Mouse (Mus musculus) embryonic facial prominence, embryonic 11.5 days (tissue): Measurements from ENCODE around the gene Hoxa10. TPM values are rescaled to one million over a fixed set of nuclear protein-coding genes. Genes with fewer than 3 reads are reported as not detected.
A peak's percentile ranks its signal among the peaks of the same experiment; 100 is the strongest.

Source experiments
- ATAC-seq: fragments of 200-750 bp; cut with Nextera tagmentation; replicated peaks from 2 replicates; pipeline ENCODE4 v1.8.0; 2017; ENCODE audit warnings: low read depth; ENCODE audit not compliant: insufficient number of reproducible peaks, low FRiP score, low TSS enrichment
- DNase-seq: peaks from one replicate; pipeline ENCODE4 v3.0.0-alpha.2; 2015; ENCODE audit warnings: low spot score
- H3K27ac ChIP-seq: fragments of 300-500 bp; sonication (generic); replicated peaks from 2 replicates; pipeline ENCODE4 v1.5.1; 2014; ENCODE audit warnings: mild to moderate bottlenecking, low read depth, low read length, control low read depth
- H3K27me3 ChIP-seq: fragments of 300-500 bp; sonication (generic); 2 replicates; pipeline ENCODE4 v1.6.1; 2014; ENCODE audit warnings: mild to moderate bottlenecking, low read length, moderate library complexity, mixed read lengths; ENCODE audit not compliant: control insufficient read depth, insufficient read depth
- H3K36me3 ChIP-seq: fragments of 300-500 bp; sonication (generic); replicated peaks from 2 replicates; pipeline ENCODE4 v1.6.1; 2014; ENCODE audit warnings: low read depth, mild to moderate bottlenecking, low read length, moderate library complexity, mixed read lengths; ENCODE audit not compliant: control insufficient read depth, insufficient read depth
- H3K4me1 ChIP-seq: fragments of 300-500 bp; sonication (generic); 2 replicates; pipeline ENCODE4 v1.6.1; 2014; ENCODE audit warnings: low read length, mixed read lengths; ENCODE audit not compliant: control insufficient read depth, insufficient read depth
- H3K4me2 ChIP-seq: fragments of 300-500 bp; sonication (generic); 2 replicates; pipeline ENCODE4 v1.6.1; 2014; ENCODE audit warnings: low read depth, mild to moderate bottlenecking, control low read depth, low read length, moderate library complexity
- H3K4me3 ChIP-seq: fragments of 300-500 bp; sonication (generic); 2 replicates; pipeline ENCODE4 v1.5.1; 2014; ENCODE audit warnings: low read depth, low read length, control low read depth
- H3K9ac ChIP-seq: fragments of 300-500 bp; sonication (generic); replicated peaks from 2 replicates; pipeline ENCODE4 v1.6.1; 2014; ENCODE audit warnings: mild to moderate bottlenecking, control low read depth, low read length
- H3K9me3 ChIP-seq: fragments of 300-500 bp; sonication (generic); replicated peaks from 2 replicates; pipeline ENCODE4 v1.6.1; 2016; ENCODE audit warnings: mild to moderate bottlenecking, low read length, inconsistent platforms, mixed read lengths; ENCODE audit not compliant: control insufficient read depth
- WGBS: fragments of 180-500 bp; shearing (Covaris S2); extraction: QIAGEN DNeasy Blood & Tissue Kit; methylation state at CpG from one replicate; pipeline ENCODE4 v1.1.7; 2014; 5-methylcytosine and 5-hydroxymethylcytosine counted together
- polyA plus RNA-seq: library from polyadenylated mRNA; unstranded; fragments of >200 nt; fragmentation: Nextera tagmentation; extraction: Ambion mirVana; gene quantifications from 2 replicates; pipeline ENCODE4 v1.2.1, GENCODE M21; 2014

The Hoxa10 gene
- polyA plus RNA-seq, 1 experiment from 2014 or later, result not detected

DNA sequence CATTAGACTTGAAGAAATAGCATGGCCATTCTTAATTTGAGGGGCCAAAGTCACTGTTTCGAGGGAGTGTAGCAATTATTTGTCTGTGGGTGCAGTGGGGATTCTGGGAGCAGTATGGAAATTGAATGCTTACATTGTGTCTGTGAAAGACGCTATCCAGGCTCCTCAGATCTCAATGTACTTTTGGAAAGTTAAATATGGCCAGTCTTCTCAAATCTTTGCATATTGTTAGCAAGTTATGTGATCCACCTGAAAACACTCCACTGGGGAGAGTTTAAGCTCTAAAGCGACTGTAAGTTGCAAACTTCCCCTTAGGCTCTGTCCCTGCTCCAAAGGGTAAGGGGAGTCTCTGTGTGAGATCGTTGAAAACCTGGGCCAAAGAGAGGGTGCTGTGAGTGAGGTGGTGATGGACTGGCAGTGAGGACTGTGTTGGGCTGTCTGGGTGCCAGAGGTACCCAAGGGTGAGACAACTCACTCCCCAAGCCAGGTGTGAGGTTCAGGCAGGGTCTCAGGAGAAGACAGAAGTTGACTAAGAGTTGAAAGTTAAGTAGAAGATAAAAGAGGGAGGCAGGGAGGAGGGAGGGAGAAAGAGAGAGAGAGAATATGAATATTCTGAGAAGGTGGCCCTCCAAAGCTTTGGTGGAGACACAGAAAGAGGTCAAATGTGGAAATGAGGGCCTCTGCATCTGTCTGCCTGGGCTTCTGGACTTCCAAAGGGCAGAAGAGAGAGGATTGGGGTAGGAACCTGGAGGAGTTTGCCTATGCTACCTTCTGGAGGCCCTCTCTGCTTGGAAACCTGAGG is 33.6 kb downstream of the Hoxa10 start:
- Histone ChIP-seq H3K4me3 (no peak overlapping the region), H3K4me2 (no peak overlapping the region), H3K36me3 (no peaks in the 10 kb centered on the region), H3K27me3 (peaks cover 94% of the 10 kb centered on the region), H3K4me1 (no peaks in the 10 kb centered on the region; the same call in 1 of the 2 replicates), H3K27ac (no peak overlapping the region), H3K9me3 (no peaks in the 10 kb centered on the region), H3K9ac (no peak overlapping the region)
- WGBS, result 3% methylated on average over 4 of the region's 4 CpGs
- DNase-seq (no peak), ATAC-seq (no peak)

- ATAC-seq (no peak), DNase-seq (no peak)
- Histone ChIP-seq H3K36me3 (no peaks in the 10 kb centered on the region), H3K4me2 (no peak overlapping the region), H3K9me3 (no peaks in the 10 kb centered on the region), H3K4me3 (no peak overlapping the region), H3K9ac (no peak overlapping the region), H3K4me1 (no peaks in the 10 kb centered on the region; the same call in 1 of the 2 replicates), H3K27ac (no peak overlapping the region), H3K27me3 (peaks cover 94% of the 10 kb centered on the region)
- 1% methylated on average over 55 of the region's 55 CpGs for WGBS
Measured at GRCm38 (mm10) chr6:52205638-52206621, 34.7 kb downstream of the Hoxa10 start.

GRCm38 (mm10) chr6:52205221-52205620 is 35.4 kb downstream of the Hoxa10 start:
- 5% methylated on average over 14 of the region's 14 CpGs for WGBS
- DNase-seq (no peak), ATAC-seq (no peak)
- H3K4me2 ChIP-seq, result no peak overlapping the region
- H3K9me3 ChIP-seq, result no peaks in the 10 kb centered on the region
- peaks cover 95% of the 10 kb centered on the region for H3K27me3 ChIP-seq
- H3K4me1 ChIP-seq, result no peaks in the 10 kb centered on the region; the same call in 1 of the 2 replicates
- H3K27ac ChIP-seq, result no peak overlapping the region
- H3K36me3 ChIP-seq, result no peaks in the 10 kb centered on the region
- H3K9ac ChIP-seq, result no peak overlapping the region
- H3K4me3 ChIP-seq, result no peak overlapping the region

DNA sequence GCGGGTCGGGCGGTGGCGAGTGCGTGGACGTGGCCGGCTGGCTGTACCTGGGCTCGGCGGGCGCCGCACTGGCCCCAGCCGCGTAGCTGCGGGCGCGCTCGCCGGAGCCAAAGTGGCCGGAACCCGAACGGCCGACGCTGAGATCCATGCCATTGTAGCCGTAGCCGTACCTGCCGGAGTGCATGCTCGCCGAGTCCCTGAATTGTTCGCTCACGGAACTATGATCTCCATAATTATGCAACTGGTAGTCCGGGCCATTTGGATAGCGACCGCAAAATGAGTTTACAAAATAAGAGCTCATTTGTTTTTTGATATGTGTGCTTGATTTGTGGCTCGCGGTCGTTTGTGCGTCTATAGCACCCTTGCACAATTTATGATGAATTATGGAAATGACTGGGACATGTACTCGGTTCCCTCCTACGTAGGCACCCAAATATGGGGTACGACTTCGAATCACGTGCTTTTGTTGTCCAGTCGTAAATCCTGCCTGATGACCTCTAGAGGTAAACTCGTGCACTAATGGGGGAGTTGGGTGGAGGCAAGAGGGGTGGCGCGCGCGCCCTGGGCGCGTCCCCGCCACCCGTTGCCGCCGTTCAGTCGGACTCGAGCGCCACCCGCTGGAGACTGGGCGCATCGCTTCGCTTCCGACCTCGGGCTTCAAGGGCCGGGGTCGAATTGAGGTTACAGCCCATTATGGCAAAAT is 36.5 kb downstream of the Hoxa10 start, which contains the start of gene Hoxa5:
Gene Hoxa5, minus strand, starts transcription at position 538 of the 703 bp plus-strand sequence.
- WGBS, result under 1% methylated on average over 65 of the region's 65 CpGs
- Histone ChIP-seq H3K9me3 (no peaks in the 10 kb centered on the region), H3K4me3 (peak within 1 kb of the TSS; percentile 19; the same call in 1 of the 2 replicates), H3K27me3 (peaks cover 95% of the 10 kb centered on the region), H3K27ac (no peak within 1 kb of the TSS), H3K36me3 (no peaks in the 10 kb centered on the region), H3K4me2 (peak within 1 kb of the TSS; percentile 39), H3K9ac (no peak within 1 kb of the TSS; the same call in 1 of the 2 replicates), H3K4me1 (no peaks in the 10 kb centered on the region; the same call in 1 of the 2 replicates)
- peak; percentile 64 for DNase-seq
- no peak for ATAC-seq

- Histone ChIP-seq H3K4me2 (peak overlapping the region; percentile 39), H3K9ac (no peak overlapping the region; the same call in 1 of the 2 replicates), H3K27ac (no peak overlapping the region), H3K27me3 (peaks cover 94% of the 10 kb centered on the region), H3K36me3 (no peaks in the 10 kb centered on the region), H3K4me3 (peak overlapping the region; percentile 19; the same call in 1 of the 2 replicates), H3K9me3 (no peaks in the 10 kb centered on the region), H3K4me1 (no peaks in the 10 kb centered on the region; the same call in 1 of the 2 replicates)
- WGBS, result under 1% methylated on average over 43 of the region's 46 CpGs
- DNase-seq (no peak), ATAC-seq (no peak)
Measured at GRCm38 (mm10) chr6:52203371-52204049, 37.1 kb downstream of the Hoxa10 start.

DNA sequence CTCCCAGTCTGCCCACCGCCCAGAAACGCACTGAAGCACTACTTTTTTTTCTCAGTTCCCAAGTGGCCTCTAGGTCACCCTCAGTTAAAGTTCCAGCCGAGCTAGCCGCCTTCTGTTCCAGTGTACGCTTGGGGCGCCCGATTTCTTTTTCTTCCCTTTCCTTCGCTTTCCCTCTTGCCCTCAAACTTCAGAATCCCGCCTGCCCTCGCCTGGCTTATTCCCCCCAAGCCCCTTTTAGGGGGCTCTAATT is 37.6 kb downstream of the Hoxa10 start:
- no peak overlapping the region for H3K4me2 ChIP-seq
- no peaks in the 10 kb centered on the region for H3K9me3 ChIP-seq
- no peak overlapping the region for H3K27ac ChIP-seq
- peaks cover 95% of the 10 kb centered on the region for H3K27me3 ChIP-seq
- H3K4me1 ChIP-seq, result no peaks in the 10 kb centered on the region; the same call in 1 of the 2 replicates
- no peak overlapping the region for H3K9ac ChIP-seq
- under 1% methylated on average over 10 of the region's 10 CpGs for WGBS
- ATAC-seq, result no peak
- no peaks in the 10 kb centered on the region for H3K36me3 ChIP-seq
- H3K4me3 ChIP-seq, result peak overlapping the region; percentile 19; the same call in 1 of the 2 replicates
- DNase-seq, result no peak

GRCm38 (mm10) chr6:52202362-52203120 is 38.1 kb downstream of the Hoxa10 start:
- 2% methylated on average over 22 of the region's 22 CpGs for WGBS
- Histone ChIP-seq H3K9ac (no peak overlapping the region), H3K27ac (no peak overlapping the region), H3K36me3 (no peaks in the 10 kb centered on the region), H3K4me1 (no peaks in the 10 kb centered on the region; the same call in 1 of the 2 replicates), H3K9me3 (no peaks in the 10 kb centered on the region), H3K27me3 (peaks cover 94% of the 10 kb centered on the region), H3K4me2 (no peak overlapping the region), H3K4me3 (peak overlapping the region; percentile 15; the same call in 1 of the 2 replicates)
- DNase-seq (no peak), ATAC-seq (no peak)
